Comparison of ENCODE assay signal across 9 mouse cellular contexts in the genomic region with DNA sequence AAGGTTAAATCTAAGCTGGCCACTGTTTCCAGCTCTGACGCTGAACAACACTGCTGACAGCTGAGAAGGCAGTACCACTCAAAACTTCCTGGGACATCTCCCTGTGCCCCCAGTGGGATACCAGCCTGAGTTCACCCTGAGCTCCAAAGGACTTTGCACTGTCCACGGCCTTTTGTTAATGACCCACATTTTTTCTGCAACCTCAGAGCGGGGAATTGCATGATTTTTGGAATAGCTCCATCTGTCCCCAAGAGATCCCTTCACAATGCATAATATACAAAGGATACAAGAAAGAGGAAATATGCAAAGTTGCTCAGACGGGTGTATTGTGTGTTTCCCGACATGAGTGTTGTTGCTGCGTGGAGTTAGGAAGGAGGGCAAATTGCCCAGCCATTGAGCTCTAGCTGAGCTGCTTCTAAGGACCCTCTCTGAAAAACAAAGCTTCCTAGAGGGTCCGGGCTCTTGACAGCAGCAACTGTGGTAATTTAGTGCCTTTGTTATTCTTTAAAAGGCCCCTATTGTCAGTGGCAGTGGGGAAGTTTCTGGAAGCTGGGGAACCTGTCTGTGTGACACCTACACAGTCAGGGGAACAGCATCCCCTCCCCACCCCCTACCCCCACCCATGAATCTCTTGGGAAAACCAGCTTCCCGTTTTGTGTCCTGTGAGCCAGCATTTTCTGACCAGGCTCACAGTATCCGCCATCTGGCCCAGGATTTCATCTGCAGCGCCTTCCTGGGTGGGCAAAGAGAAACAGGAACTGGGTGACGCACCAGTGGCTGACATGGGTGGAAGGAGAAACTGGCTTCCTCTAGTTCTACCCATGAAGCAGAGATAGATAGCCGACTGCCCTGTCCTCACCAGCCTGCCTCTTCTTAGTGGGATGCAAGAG.
DNase-seq lines count a peak whose midpoint lies in the region; ATAC-seq lines count a peak whose summit lies in the region.
"Had no signal": no experiment of that assay in that cellular context is flagged by ENCODE, and none has a peak within 500 bp of the region (broad histone marks: within the 10 kb centered on the region; RNA-seq: fewer than 3 reads in every experiment).

No protein-coding gene starts in this region.

- no peak for ATAC-seq in forebrain, embryonic 11.5 days (replicated peaks; ENCODE audit: low FRiP score)

- H3K4me2 ChIP-seq in forebrain, embryonic 11.5 days (ENCODE audit: low read depth, low read length, severe bottlenecking) = no peak overlapping the region
- H3K4me2 ChIP-seq: midbrain, embryonic 12.5 days had no signal

- no peaks in the 10 kb centered on the region for H3K27me3 ChIP-seq in forebrain, embryonic 10.5 days (ENCODE audit: poor library complexity, severe bottlenecking)
- no peaks in the 10 kb centered on the region for H3K27me3 ChIP-seq in forebrain, embryonic 11.5 days (ENCODE audit: control insufficient read depth, insufficient read depth, low read length)
- H3K27me3 ChIP-seq: midbrain, embryonic 12.5 days had no signal

- H3K4me3 ChIP-seq in forebrain, embryonic 10.5 days = no peak overlapping the region
- no peak overlapping the region for H3K4me3 ChIP-seq in forebrain, embryonic 11.5 days (ENCODE audit: low read depth, low read length)
- H3K4me3 ChIP-seq: midbrain, embryonic 12.5 days had no signal

- DNase-seq in forebrain, embryonic 10.5 days (ENCODE audit: extremely low spot score, low spot score) = no peak
- no peak for DNase-seq in forebrain, embryonic 11.5 days (ENCODE audit: low spot score)
- peak; percentile 47 to 48 for DNase-seq in right cerebral cortex, postnatal 10 days (ENCODE audit: low spot score in 2 of 2)
- no peak for DNase-seq in right cerebral cortex, adult 2 months (ENCODE audit: low spot score in 2 of 2)
- peak; percentile 57 for DNase-seq in lung, postnatal 25 days (ENCODE audit: low spot score)
- DNase-seq in urinary bladder, postnatal 25 days (ENCODE audit: low spot score) = no peak
- DNase-seq in adipocyte (ENCODE audit: low spot score) = no peak
- DNase-seq in urinary bladder, postnatal 4 days (ENCODE audit: low spot score in 2 of 2) = no peak

- H3K9me3 ChIP-seq in forebrain, embryonic 10.5 days = no peaks in the 10 kb centered on the region
- no peaks in the 10 kb centered on the region for H3K9me3 ChIP-seq in forebrain, embryonic 11.5 days (ENCODE audit: control insufficient read depth, low read length)
- H3K9me3 ChIP-seq: midbrain, embryonic 12.5 days had no signal

- 47% methylated on average over 12 of the region's 12 CpGs for WGBS in forebrain, embryonic 10.5 days
- WGBS in forebrain, embryonic 11.5 days = 32% methylated on average over 12 of the region's 12 CpGs

- H3K9ac ChIP-seq in forebrain, embryonic 11.5 days (ENCODE audit: low read length) = no peak overlapping the region
- H3K9ac ChIP-seq: midbrain, embryonic 12.5 days had no signal

- H3K36me3 ChIP-seq in forebrain, embryonic 10.5 days (replicated peaks) = no peaks in the 10 kb centered on the region
- no peaks in the 10 kb centered on the region for H3K36me3 ChIP-seq in forebrain, embryonic 11.5 days (ENCODE audit: control insufficient read depth, insufficient read depth, low read length)
- H3K36me3 ChIP-seq: midbrain, embryonic 12.5 days had no signal

- peak overlapping the region; percentile 44; the same call in 1 of the 2 replicates for H3K27ac ChIP-seq in forebrain, embryonic 10.5 days
- no peak overlapping the region for H3K27ac ChIP-seq in forebrain, embryonic 11.5 days (ENCODE audit: low read depth, low read length)
- H3K27ac ChIP-seq: midbrain, embryonic 12.5 days had no signal

- peaks cover 20% of the 10 kb centered on the region for H3K4me1 ChIP-seq in forebrain, embryonic 10.5 days
- H3K4me1 ChIP-seq in forebrain, embryonic 11.5 days (replicated peaks; ENCODE audit: control insufficient read depth, insufficient read depth, low read length) = peaks cover 7% of the 10 kb centered on the region

Comparison
In these comparisons a context has a peak if more than half of its experiments do, and no peak if none do; other contexts are left out.
1. DNase-seq: peak in right cerebral cortex, postnatal 10 days (2 of 2) and lung, postnatal 25 days (single experiment); none in forebrain, embryonic 10.5 days (single experiment), forebrain, embryonic 11.5 days (single experiment), right cerebral cortex, adult 2 months (0 of 2), urinary bladder, postnatal 25 days (single experiment), adipocyte (single experiment) and urinary bladder, postnatal 4 days (0 of 2).